Mouse (Mus musculus) midbrain, postnatal 0 days (tissue): Measurements from ENCODE around the gene Lipa. TPM values are rescaled to one million over a fixed set of nuclear protein-coding genes. Genes with fewer than 3 reads are reported as not detected.

ENCODE experiments used
- ATAC-seq: fragments of 200-750 bp; cut with Nextera tagmentation; 2 replicates; pipeline ENCODE4 v1.8.0; 2017; ENCODE audit warnings: moderate number of reproducible peaks, mild to moderate bottlenecking, moderate TSS enrichment, moderate library complexity; ENCODE audit not compliant: low FRiP score
- DNase-seq: peaks from one replicate; pipeline ENCODE4 v3.0.0-alpha.2; 2015; ENCODE audit warnings: low spot score
- H3K27ac ChIP-seq: fragments of 300-500 bp; sonication (generic); 2 replicates; pipeline ENCODE4 v1.5.1; 2014; ENCODE audit warnings: low read depth, mild to moderate bottlenecking, low read length, mixed read lengths
- H3K27me3 ChIP-seq: fragments of 300-500 bp; sonication (generic); 2 replicates; pipeline ENCODE4 v1.6.1; 2014; ENCODE audit warnings: low read length, control low read depth, mixed read lengths; ENCODE audit not compliant: insufficient read depth
- H3K36me3 ChIP-seq: fragments of 300-500 bp; sonication (generic); 2 replicates; pipeline ENCODE4 v1.6.1; 2014; ENCODE audit warnings: low read length, control low read depth, mixed read lengths; ENCODE audit not compliant: insufficient read depth
- H3K4me1 ChIP-seq: fragments of 300-500 bp; sonication (generic); 2 replicates; pipeline ENCODE4 v1.6.1; 2014; ENCODE audit warnings: mild to moderate bottlenecking, control low read depth, antibody characterized with exemption, low read length, mixed read lengths; ENCODE audit not compliant: insufficient read depth
- H3K4me2 ChIP-seq: fragments of 300-500 bp; sonication (generic); 2 replicates; pipeline ENCODE4 v1.6.1; 2014; ENCODE audit warnings: low read depth, mild to moderate bottlenecking, low read length, mixed read lengths; ENCODE audit not compliant: poor library complexity, severe bottlenecking
- H3K4me3 ChIP-seq: fragments of 300-500 bp; sonication (generic); 2 replicates; pipeline ENCODE4 v1.5.1; 2014; ENCODE audit warnings: low read depth, mild to moderate bottlenecking, low read length, moderate library complexity
- H3K9ac ChIP-seq: fragments of 300-500 bp; sonication (generic); replicated peaks from 2 replicates; pipeline ENCODE4 v1.6.1; 2014; ENCODE audit warnings: mild to moderate bottlenecking, low read length, moderate library complexity, mixed read lengths; ENCODE audit not compliant: poor library complexity, severe bottlenecking
- H3K9me3 ChIP-seq: fragments of 300-500 bp; sonication (generic); 2 replicates; pipeline ENCODE4 v1.6.1; 2016; ENCODE audit warnings: low read length, control low read depth
- CTCF ChIP-seq: IDR thresholded peaks from 2 replicates; pipeline ENCODE4 v1.5.1; 2016; ENCODE audit warnings: antibody characterized with exemption, mild to moderate bottlenecking
- WGBS: fragments of 180-500 bp; shearing (Covaris S2); extraction: QIAGEN DNeasy Blood & Tissue Kit; methylation state at CpG from one replicate; pipeline ENCODE4 v1.1.7; 2014; 5-methylcytosine and 5-hydroxymethylcytosine counted together
- polyA plus RNA-seq: library from polyadenylated mRNA; unstranded; fragments of >200 nt; fragmentation: Nextera tagmentation; extraction: Ambion mirVana; gene quantifications from 2 replicates; pipeline ENCODE4 v1.2.1, GENCODE M21; 2015
- total RNA-seq: library from RNA; depleted of rRNA; stranded (reverse); fragments of >200 nt; gene quantifications from 2 replicates; pipeline ENCODE4 v1.2.3, GENCODE M21; 2014

Gene Lipa
- total and polyA plus RNA-seq, 2 experiments from 2014 or later: 19.0 to 24.5 TPM

DNA sequence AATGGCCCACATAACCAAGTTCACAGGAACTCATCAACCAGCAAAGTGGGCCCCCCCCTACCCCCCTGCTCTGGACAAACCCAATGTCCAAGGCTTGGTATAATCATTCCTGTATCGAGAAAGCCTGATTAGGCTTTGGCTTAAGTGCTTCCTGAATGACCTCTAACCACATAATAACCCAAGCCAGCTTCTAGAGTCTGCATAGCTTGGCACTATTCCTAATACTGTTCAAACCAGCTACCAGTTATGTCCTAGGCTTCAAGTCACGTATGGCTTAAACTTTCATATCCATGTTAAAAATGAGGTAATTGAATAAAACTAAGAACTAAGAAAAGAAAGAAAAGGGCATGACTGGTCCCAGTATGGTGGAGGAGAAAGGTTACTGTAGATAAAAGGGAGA lies 10.9 kb downstream of the Lipa start:
- Histone ChIP-seq H3K27me3 (no peaks in the 10 kb centered on the region), H3K9ac (no peak overlapping the region), H3K9me3 (no peaks in the 10 kb centered on the region), H3K4me1 (no peaks in the 10 kb centered on the region), H3K4me2 (no peak overlapping the region), H3K27ac (no peak overlapping the region), H3K4me3 (no peak overlapping the region), H3K36me3 (0 out of 2 replicates have a peak, but pooled peaks cover 7% of the 10 kb centered on the region)
- no peak for TF ChIP-seq CTCF
- no peak for ATAC-seq
- 84% methylated on average over 2 of the region's 2 CpGs for WGBS
- no peak for DNase-seq

DNA sequence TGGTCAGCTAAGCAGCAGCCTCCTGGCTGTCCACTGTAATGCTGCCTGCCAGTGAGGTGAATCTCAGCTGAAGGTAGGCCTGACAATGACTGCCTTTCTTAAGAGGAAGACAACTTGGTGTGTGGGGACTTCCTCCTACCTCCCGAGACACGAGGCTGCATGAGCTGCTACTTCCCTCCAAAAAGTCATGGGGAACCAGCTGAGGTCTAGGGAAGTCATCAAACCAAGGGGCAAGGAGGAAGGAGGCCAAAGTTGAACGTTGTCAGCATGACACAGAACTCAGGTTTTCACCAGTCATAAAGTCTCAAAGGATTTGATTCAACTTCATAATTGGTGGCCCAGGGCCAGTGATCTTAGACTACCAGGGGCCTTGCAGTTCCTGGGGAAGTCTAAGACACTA lies 11.6 kb downstream of the Lipa start:
- Histone ChIP-seq H3K27me3 (no peaks in the 10 kb centered on the region), H3K4me3 (no peak overlapping the region), H3K9ac (no peak overlapping the region), H3K27ac (no peak overlapping the region), H3K9me3 (no peaks in the 10 kb centered on the region), H3K4me2 (no peak overlapping the region), H3K4me1 (no peaks in the 10 kb centered on the region), H3K36me3 (0 out of 2 replicates have a peak, but pooled peaks cover 7% of the 10 kb centered on the region)
- WGBS: 89% methylated on average over 3 of the region's 3 CpGs
- ATAC-seq (no peak), DNase-seq (no peak)
- no peak for TF ChIP-seq CTCF

DNA sequence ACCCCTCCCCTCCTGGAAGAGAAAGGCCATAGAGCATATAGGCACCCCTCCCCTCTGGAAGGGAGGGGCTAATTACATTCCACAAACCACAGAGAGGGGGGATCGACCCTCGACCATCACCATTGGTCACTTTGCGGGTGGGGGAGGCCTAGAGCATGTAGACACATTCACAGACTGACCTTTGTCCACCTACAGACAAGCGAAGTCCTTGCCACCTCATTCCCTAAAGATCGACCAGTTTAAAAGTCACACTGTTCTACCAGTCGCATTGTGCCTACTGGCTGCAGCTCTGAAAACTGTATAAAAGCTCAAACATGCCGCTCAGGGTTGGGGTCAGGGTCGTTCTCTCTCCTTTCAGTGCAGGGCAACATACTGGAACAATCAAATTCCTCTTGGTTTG lies 15.7 kb downstream of the Lipa start:
- Histone ChIP-seq H3K9ac (no peak overlapping the region), H3K27ac (no peak overlapping the region), H3K36me3 (peaks cover 7% of the 10 kb centered on the region), H3K4me2 (no peak overlapping the region), H3K4me1 (no peaks in the 10 kb centered on the region), H3K4me3 (no peak overlapping the region), H3K27me3 (no peaks in the 10 kb centered on the region), H3K9me3 (no peaks in the 10 kb centered on the region)
- 78% methylated on average over 8 of the region's 8 CpGs for WGBS
- DNase-seq (no peak), ATAC-seq (no peak)
- no peak for TF ChIP-seq CTCF

DNA sequence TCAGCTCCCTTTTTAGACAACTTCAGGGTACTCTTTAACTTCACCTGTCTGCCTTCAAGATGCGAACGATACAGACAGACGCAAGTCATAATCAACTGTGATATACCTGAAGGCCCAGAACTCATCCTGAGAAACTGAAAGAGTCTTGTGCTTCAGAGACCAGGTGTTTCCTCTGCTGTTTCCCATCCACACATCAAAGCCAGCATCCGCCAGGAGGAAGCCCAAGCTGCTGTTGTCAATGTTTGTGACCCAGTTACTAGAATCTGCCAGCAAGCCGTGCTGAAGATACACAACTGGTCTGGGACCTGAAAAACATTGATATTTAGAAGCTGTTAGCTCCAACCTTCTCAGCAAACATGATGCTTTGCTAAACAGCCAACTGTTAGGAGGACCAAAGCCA lies 16.6 kb downstream of the Lipa start:
- Histone ChIP-seq H3K9me3 (no peaks in the 10 kb centered on the region), H3K27ac (no peak overlapping the region), H3K9ac (no peak overlapping the region), H3K36me3 (peaks cover 13% of the 10 kb centered on the region), H3K4me2 (no peak overlapping the region), H3K4me1 (no peaks in the 10 kb centered on the region), H3K4me3 (no peak overlapping the region), H3K27me3 (no peaks in the 10 kb centered on the region)
- TF ChIP-seq CTCF: no peak
- WGBS: 87% methylated on average over 5 of the region's 5 CpGs
- DNase-seq (no peak), ATAC-seq (no peak)

DNA sequence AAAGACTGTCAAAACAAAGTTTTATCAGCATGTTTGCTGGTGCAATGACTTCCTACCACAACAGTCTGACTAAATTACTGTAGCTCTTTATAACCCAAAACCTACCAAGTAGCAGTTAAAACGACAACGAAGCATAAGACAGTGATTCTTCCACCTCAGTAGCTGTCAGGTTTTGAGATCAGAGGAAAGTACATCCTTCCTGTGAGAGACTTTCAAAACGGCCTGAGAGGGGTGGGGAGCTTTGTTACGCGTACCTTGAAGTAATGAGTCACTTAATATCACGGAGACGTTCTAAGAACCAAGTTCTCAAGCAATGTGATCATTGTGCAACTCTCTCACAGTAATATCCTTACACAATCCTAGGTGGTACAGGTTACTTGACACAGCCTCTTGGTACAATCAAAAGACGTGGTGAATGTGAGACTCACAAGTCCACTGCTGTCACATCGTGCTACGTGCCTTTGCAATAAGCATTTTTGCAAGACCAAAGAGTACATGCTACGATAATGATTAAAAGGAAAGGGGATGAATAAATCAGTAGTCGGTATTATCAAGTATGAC lies 22.0 kb downstream of the Lipa start:
- 91% methylated on average over 12 of the region's 12 CpGs for WGBS
- no peaks in the 10 kb centered on the region for H3K9me3 ChIP-seq

DNA sequence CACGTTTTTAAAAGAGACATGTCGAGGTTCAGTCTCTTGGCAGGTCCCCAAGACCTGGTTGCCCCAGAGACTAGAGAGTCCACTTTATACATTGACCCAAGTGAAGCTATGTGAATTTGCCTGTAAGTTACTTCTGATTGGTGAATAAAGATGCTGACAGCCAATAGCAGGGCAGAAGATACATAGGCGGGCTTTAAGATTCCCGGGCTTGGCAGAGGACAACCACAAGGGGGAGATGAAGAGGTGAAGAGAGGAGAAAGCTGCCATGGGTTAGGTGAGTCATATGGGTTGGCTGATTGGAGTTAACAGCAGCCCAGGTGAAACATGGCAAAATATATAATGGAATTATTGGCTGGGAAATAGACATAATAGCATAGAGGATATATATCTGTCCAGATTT lies 26.5 kb downstream of the Lipa start:
- Histone ChIP-seq H3K36me3 (no peaks in the 10 kb centered on the region; the same call in 1 of the 2 replicates), H3K9ac (no peak overlapping the region), H3K4me1 (no peaks in the 10 kb centered on the region), H3K4me2 (no peak overlapping the region), H3K27ac (no peak overlapping the region), H3K27me3 (no peaks in the 10 kb centered on the region), H3K9me3 (no peaks in the 10 kb centered on the region), H3K4me3 (no peak overlapping the region)
- peak; percentile 63 for TF ChIP-seq CTCF
- DNase-seq (peak; percentile 33), ATAC-seq (peak; percentile 66; the same call in 1 of the 2 replicates)
- 53% methylated on average over 4 of the region's 4 CpGs for WGBS

More for the DNA sequence above, 22.0 kb downstream of the Lipa start:
- no peak overlapping the region for H3K4me3 ChIP-seq
- DNase-seq: no peak
- H3K27ac ChIP-seq: no peak overlapping the region
- H3K9ac ChIP-seq: no peak overlapping the region
- H3K4me2 ChIP-seq: no peak overlapping the region
- TF ChIP-seq CTCF: no peak
- H3K36me3 ChIP-seq: peaks cover 13% of the 10 kb centered on the region
- no peak for ATAC-seq
- H3K4me1 ChIP-seq: no peaks in the 10 kb centered on the region
- no peaks in the 10 kb centered on the region for H3K27me3 ChIP-seq
